Mouse (Mus musculus): ENCODE results near the gene Timp2. TPM values are rescaled to one million over a fixed set of nuclear protein-coding genes. Genes with fewer than 3 reads are reported as not detected.

The Timp2 gene
- polyA plus RNA-seq, 1 experiment from 2014 or later: 81.8 TPM

GRCm38 (mm10) chr11:118348877-118349276, 6.7 kb downstream of the Timp2 start:
- Histone ChIP-seq H3K27ac (replicated peaks; ENCODE audit: low read depth, low read length) (no peak overlapping the region), H3K36me3 (ENCODE audit: control insufficient read depth, insufficient read depth, low read length) (no peaks in the 10 kb centered on the region), H3K4me3 (replicated peaks; ENCODE audit: low read depth, low read length) (no peak overlapping the region), H3K4me1 (ENCODE audit: control insufficient read depth, insufficient read depth, low read length) (peaks cover 9% of the 10 kb centered on the region), H3K27me3 (ENCODE audit: control insufficient read depth, insufficient read depth, low read length) (no peaks in the 10 kb centered on the region), H3K4me2 (ENCODE audit: low read length) (no peak overlapping the region), H3K9ac (replicated peaks; ENCODE audit: low read length) (no peak overlapping the region), H3K9me3 (ENCODE audit: control insufficient read depth, low read length) (no peaks in the 10 kb centered on the region)
- WGBS: 83% methylated on average over 5 of the region's 5 CpGs
- no peak for ATAC-seq (ENCODE audit: low FRiP score, low TSS enrichment)
- DNase-seq: no peak

- Histone ChIP-seq H3K4me1 (ENCODE audit: control insufficient read depth, insufficient read depth, low read length) (peaks cover 9% of the 10 kb centered on the region; the same call in 1 of the 2 replicates), H3K4me2 (ENCODE audit: low read length) (no peak overlapping the region), H3K9ac (replicated peaks; ENCODE audit: low read length) (no peak overlapping the region), H3K27ac (replicated peaks; ENCODE audit: low read depth, low read length) (no peak overlapping the region), H3K27me3 (ENCODE audit: control insufficient read depth, insufficient read depth, low read length) (no peaks in the 10 kb centered on the region), H3K36me3 (ENCODE audit: control insufficient read depth, insufficient read depth, low read length) (no peaks in the 10 kb centered on the region), H3K9me3 (ENCODE audit: control insufficient read depth, low read length) (no peaks in the 10 kb centered on the region), H3K4me3 (replicated peaks; ENCODE audit: low read depth, low read length) (no peak overlapping the region)
- WGBS: 75% methylated on average over 3 of the region's 3 CpGs
- DNase-seq (no peak), ATAC-seq (ENCODE audit: low FRiP score, low TSS enrichment) (no peak)
These were observed 7.1 kb downstream of the Timp2 start for GRCm38 (mm10) chr11:118348419-118348818.

- H3K9me3 ChIP-seq (ENCODE audit: control insufficient read depth, low read length): no peaks in the 10 kb centered on the region
- 90% methylated on average over 12 of the region's 12 CpGs for WGBS
These were observed 7.6 kb downstream of the Timp2 start for GRCm38 (mm10) chr11:118347911-118348310.

GRCm38 (mm10) chr11:118347391-118347790, 8.1 kb downstream of the Timp2 start:
- no peak overlapping the region for H3K4me2 ChIP-seq (ENCODE audit: low read length)
- H3K9ac ChIP-seq (replicated peaks; ENCODE audit: low read length): no peak overlapping the region
- H3K36me3 ChIP-seq (ENCODE audit: control insufficient read depth, insufficient read depth, low read length): no peaks in the 10 kb centered on the region
- no peaks in the 10 kb centered on the region for H3K27me3 ChIP-seq (ENCODE audit: control insufficient read depth, insufficient read depth, low read length)
- H3K4me1 ChIP-seq (ENCODE audit: control insufficient read depth, insufficient read depth, low read length): peaks cover 12% of the 10 kb centered on the region
- DNase-seq (no peak), ATAC-seq (ENCODE audit: low FRiP score, low TSS enrichment) (no peak)
- H3K4me3 ChIP-seq (replicated peaks; ENCODE audit: low read depth, low read length): no peak overlapping the region
- WGBS: 98% methylated on average over 2 of the region's 2 CpGs
- H3K9me3 ChIP-seq (ENCODE audit: control insufficient read depth, low read length): no peaks in the 10 kb centered on the region
- no peak overlapping the region for H3K27ac ChIP-seq (replicated peaks; ENCODE audit: low read depth, low read length)

More at GRCm38 (mm10) chr11:118347911-118348310, 7.6 kb downstream of the Timp2 start:
- H3K27ac ChIP-seq (replicated peaks; ENCODE audit: low read depth, low read length): no peak overlapping the region
- no peak for DNase-seq
- no peaks in the 10 kb centered on the region for H3K36me3 ChIP-seq (ENCODE audit: control insufficient read depth, insufficient read depth, low read length)
- no peak overlapping the region for H3K4me3 ChIP-seq (replicated peaks; ENCODE audit: low read depth, low read length)
- H3K27me3 ChIP-seq (ENCODE audit: control insufficient read depth, insufficient read depth, low read length): no peaks in the 10 kb centered on the region
- no peak for ATAC-seq (ENCODE audit: low FRiP score, low TSS enrichment)
- H3K4me1 ChIP-seq (ENCODE audit: control insufficient read depth, insufficient read depth, low read length): 0 out of 2 replicates have a peak, but pooled peaks cover 8% of the 10 kb centered on the region
- H3K4me2 ChIP-seq (ENCODE audit: low read length): no peak overlapping the region
- no peak overlapping the region for H3K9ac ChIP-seq (replicated peaks; ENCODE audit: low read length)

- H3K4me2 ChIP-seq (ENCODE audit: low read length): no peak overlapping the region
- WGBS: 86% methylated on average over 8 of the region's 8 CpGs
- no peak overlapping the region for H3K4me3 ChIP-seq (replicated peaks; ENCODE audit: low read depth, low read length)
- DNase-seq: no peak
- no peak overlapping the region for H3K9ac ChIP-seq (replicated peaks; ENCODE audit: low read length)
- H3K27me3 ChIP-seq (ENCODE audit: control insufficient read depth, insufficient read depth, low read length): no peaks in the 10 kb centered on the region
- no peaks in the 10 kb centered on the region for H3K36me3 ChIP-seq (ENCODE audit: control insufficient read depth, insufficient read depth, low read length)
- H3K4me1 ChIP-seq (ENCODE audit: control insufficient read depth, insufficient read depth, low read length): peaks cover 20% of the 10 kb centered on the region
- no peaks in the 10 kb centered on the region for H3K9me3 ChIP-seq (ENCODE audit: control insufficient read depth, low read length)
- no peak overlapping the region for H3K27ac ChIP-seq (replicated peaks; ENCODE audit: low read depth, low read length)
- ATAC-seq (ENCODE audit: low FRiP score, low TSS enrichment): no peak
These were observed 9.0 kb downstream of the Timp2 start for GRCm38 (mm10) chr11:118346395-118347096.

- peak; percentile 68 for DNase-seq
These were observed 9.8 kb downstream of the Timp2 start for GRCm38 (mm10) chr11:118345693-118346092.

GRCm38 (mm10) chr11:118343629-118344028, 11.9 kb downstream of the Timp2 start:
- Histone ChIP-seq H3K36me3 (ENCODE audit: control insufficient read depth, insufficient read depth, low read length) (no peaks in the 10 kb centered on the region), H3K9ac (replicated peaks; ENCODE audit: low read length) (no peak overlapping the region)
- WGBS: 89% methylated on average over 2 of the region's 2 CpGs

More at GRCm38 (mm10) chr11:118345693-118346092, 9.8 kb downstream of the Timp2 start:
- H3K36me3 ChIP-seq (ENCODE audit: control insufficient read depth, insufficient read depth, low read length): no peaks in the 10 kb centered on the region
- H3K4me1 ChIP-seq (ENCODE audit: control insufficient read depth, insufficient read depth, low read length): peaks cover 20% of the 10 kb centered on the region
- H3K4me2 ChIP-seq (ENCODE audit: low read length): no peak overlapping the region
- ATAC-seq (ENCODE audit: low FRiP score, low TSS enrichment): no peak
- WGBS: 66% methylated on average over 4 of the region's 4 CpGs
- H3K4me3 ChIP-seq (replicated peaks; ENCODE audit: low read depth, low read length): no peak overlapping the region
- H3K27ac ChIP-seq (replicated peaks; ENCODE audit: low read depth, low read length): no peak overlapping the region
- H3K27me3 ChIP-seq (ENCODE audit: control insufficient read depth, insufficient read depth, low read length): no peaks in the 10 kb centered on the region
- no peaks in the 10 kb centered on the region for H3K9me3 ChIP-seq (ENCODE audit: control insufficient read depth, low read length)
- no peak overlapping the region for H3K9ac ChIP-seq (replicated peaks; ENCODE audit: low read length)

GRCm38 (mm10) chr11:118342400-118342981, 13.0 kb downstream of the Timp2 start, which contains the start of gene Cep295nl:
Cep295nl (minus strand) TSS chr11:118342500.
- no peak for ATAC-seq (ENCODE audit: low FRiP score, low TSS enrichment)

More at GRCm38 (mm10) chr11:118343629-118344028, 11.9 kb downstream of the Timp2 start:
- H3K27me3 ChIP-seq (ENCODE audit: control insufficient read depth, insufficient read depth, low read length): no peaks in the 10 kb centered on the region
- H3K27ac ChIP-seq (replicated peaks; ENCODE audit: low read depth, low read length): no peak overlapping the region
- H3K4me2 ChIP-seq (ENCODE audit: low read length): no peak overlapping the region
- H3K4me1 ChIP-seq (ENCODE audit: control insufficient read depth, insufficient read depth, low read length): peaks cover 20% of the 10 kb centered on the region
- DNase-seq (no peak), ATAC-seq (ENCODE audit: low FRiP score, low TSS enrichment) (no peak)
- no peaks in the 10 kb centered on the region for H3K9me3 ChIP-seq (ENCODE audit: control insufficient read depth, low read length)
- no peak overlapping the region for H3K4me3 ChIP-seq (replicated peaks; ENCODE audit: low read depth, low read length)

More at GRCm38 (mm10) chr11:118342400-118342981, 13.0 kb downstream of the Timp2 start, which contains the start of gene Cep295nl:
- Histone ChIP-seq H3K4me3 (replicated peaks; ENCODE audit: low read depth, low read length) (no peak within 1 kb of the TSS), H3K4me2 (ENCODE audit: low read length) (peak within 1 kb of the TSS; percentile 33), H3K27me3 (ENCODE audit: control insufficient read depth, insufficient read depth, low read length) (no peaks in the 10 kb centered on the region), H3K9ac (replicated peaks; ENCODE audit: low read length) (no peak within 1 kb of the TSS), H3K9me3 (ENCODE audit: control insufficient read depth, low read length) (no peaks in the 10 kb centered on the region), H3K27ac (replicated peaks; ENCODE audit: low read depth, low read length) (peak within 1 kb of the TSS; percentile 60), H3K4me1 (ENCODE audit: control insufficient read depth, insufficient read depth, low read length) (peaks cover 20% of the 10 kb centered on the region), H3K36me3 (ENCODE audit: control insufficient read depth, insufficient read depth, low read length) (no peaks in the 10 kb centered on the region)
- WGBS: 24% methylated on average over 7 of the region's 7 CpGs
- peak; percentile 72 for DNase-seq

Data from midbrain, embryonic 14.5 days (tissue).